Mouse (Mus musculus): Measurements from ENCODE around the gene Zkscan8. TPM values are rescaled to one million over a fixed set of nuclear protein-coding genes. Genes with fewer than 3 reads are reported as not detected.
"Not testable (repeated sequence)": the region's sequence is repeated elsewhere in the genome, so short reads cannot be mapped to it uniquely, and the experiment has no call there.

The Zkscan8 gene
- 6.1 TPM in 2 replicates for polyA plus RNA-seq (2015; fragmentation: Nextera tagmentation; extraction: Ambion mirVana)

GRCm38 (mm10) chr13:21530781-21531201, at the start of gene Zkscan8:
Zkscan8 (minus strand) TSS chr13:21531120.
- no peaks in the 10 kb centered on the region for H3K9me3 ChIP-seq
- H3K27me3 ChIP-seq: no peaks in the 10 kb centered on the region
- under 1% methylated on average over 39 of the region's 39 CpGs for WGBS

GRCm38 (mm10) chr13:21559793-21560192, 28.9 kb upstream of the Zkscan8 start, which contains the start of gene Olfr1535:
Olfr1535 (minus strand) TSS chr13:21559893.
- H3K36me3 ChIP-seq: no peaks in the 10 kb centered on the region
- WGBS: 73% methylated on average over 1 of the region's 1 CpGs
- H3K4me1 ChIP-seq: no peaks in the 10 kb centered on the region
- H3K9ac ChIP-seq: no peak within 1 kb of the TSS
- H3K27ac ChIP-seq: no peak within 1 kb of the TSS
- H3K4me3 ChIP-seq: no peak within 1 kb of the TSS
- H3K4me2 ChIP-seq: no peak within 1 kb of the TSS
- no peaks in the 10 kb centered on the region for H3K9me3 ChIP-seq
- no peaks in the 10 kb centered on the region for H3K27me3 ChIP-seq
- ATAC-seq (ENCODE audit: insufficient number of reproducible peaks, low FRiP score, low TSS enrichment, low read depth): no peak

More at GRCm38 (mm10) chr13:21530781-21531201, at the start of gene Zkscan8:
- no peaks in the 10 kb centered on the region for H3K4me1 ChIP-seq
- H3K4me2 ChIP-seq: peak within 1 kb of the TSS; percentile 63
- H3K27ac ChIP-seq: peak within 1 kb of the TSS; percentile 96
- peak within 1 kb of the TSS; percentile 88 for H3K4me3 ChIP-seq
- peaks cover 9% of the 10 kb centered on the region for H3K36me3 ChIP-seq
- peak; percentile 93 for ATAC-seq (ENCODE audit: insufficient number of reproducible peaks, low FRiP score, low TSS enrichment, low read depth)
- H3K9ac ChIP-seq: peak within 1 kb of the TSS; percentile 99

- ATAC-seq (ENCODE audit: insufficient number of reproducible peaks, low FRiP score, low TSS enrichment, low read depth): no peak
- Histone ChIP-seq H3K27me3 (no peaks in the 10 kb centered on the region), H3K4me2 (no peak overlapping the region), H3K4me1 (no peaks in the 10 kb centered on the region), H3K36me3 (no peaks in the 10 kb centered on the region), H3K4me3 (no peak overlapping the region), H3K9me3 (no peaks in the 10 kb centered on the region), H3K27ac (no peak overlapping the region), H3K9ac (no peak overlapping the region)
- 55% methylated on average over 3 of the region's 3 CpGs for WGBS
These were observed 19.6 kb upstream of the Zkscan8 start for GRCm38 (mm10) chr13:21550416-21551110.

- Histone ChIP-seq H3K4me3 (no peak overlapping the region), H3K27ac (no peak overlapping the region), H3K4me1 (no peaks in the 10 kb centered on the region), H3K9ac (no peak overlapping the region), H3K9me3 (no peaks in the 10 kb centered on the region), H3K36me3 (no peaks in the 10 kb centered on the region), H3K27me3 (no peaks in the 10 kb centered on the region), H3K4me2 (no peak overlapping the region)
- ATAC-seq (ENCODE audit: insufficient number of reproducible peaks, low FRiP score, low TSS enrichment, low read depth): no peak
- 83% methylated on average over 3 of the region's 3 CpGs for WGBS
These were observed 18.6 kb upstream of the Zkscan8 start for GRCm38 (mm10) chr13:21549487-21549886.

GRCm38 (mm10) chr13:21542708-21543107, 11.8 kb upstream of the Zkscan8 start, which contains the start of gene Olfr1366:
Olfr1366 (minus strand) TSS chr13:21542808.
- Histone ChIP-seq H3K4me1 (no peaks in the 10 kb centered on the region), H3K27ac (no peak within 1 kb of the TSS), H3K27me3 (no peaks in the 10 kb centered on the region), H3K4me2 (no peak within 1 kb of the TSS), H3K4me3 (no peak within 1 kb of the TSS), H3K36me3 (no peaks in the 10 kb centered on the region), H3K9ac (no peak within 1 kb of the TSS), H3K9me3 (no peaks in the 10 kb centered on the region)
- WGBS: 63% methylated on average over 1 of the region's 1 CpGs
- no peak for ATAC-seq (ENCODE audit: insufficient number of reproducible peaks, low FRiP score, low TSS enrichment, low read depth)

- ATAC-seq (ENCODE audit: insufficient number of reproducible peaks, low FRiP score, low TSS enrichment, low read depth): no peak
- WGBS: 42% methylated on average over 7 of the region's 7 CpGs
These were observed 784 bp downstream of the Zkscan8 start for GRCm38 (mm10) chr13:21530136-21530535.

GRCm38 (mm10) chr13:21506221-21506649, 24.7 kb downstream of the Zkscan8 start:
- H3K27ac ChIP-seq: peak overlapping the region; percentile 94
- peak overlapping the region; percentile 52 for H3K4me2 ChIP-seq
- no peaks in the 10 kb centered on the region for H3K9me3 ChIP-seq
- peak overlapping the region; percentile 37; the same call in 1 of the 2 replicates for H3K9ac ChIP-seq
- H3K27me3 ChIP-seq: no peaks in the 10 kb centered on the region
- peak overlapping the region; percentile 64 for H3K4me3 ChIP-seq
- under 1% methylated on average over 21 of the region's 21 CpGs for WGBS
- no peaks in the 10 kb centered on the region for H3K36me3 ChIP-seq
- ATAC-seq (ENCODE audit: insufficient number of reproducible peaks, low FRiP score, low TSS enrichment, low read depth): peak; percentile 97
- H3K4me1 ChIP-seq: peaks cover 3% of the 10 kb centered on the region; the same call in 1 of the 2 replicates

More at GRCm38 (mm10) chr13:21530136-21530535, 784 bp downstream of the Zkscan8 start:
- Histone ChIP-seq H3K9ac (no peak overlapping the region), H3K4me2 (peak overlapping the region; percentile 40), H3K4me1 (no peaks in the 10 kb centered on the region), H3K4me3 (peak overlapping the region; percentile 88), H3K27me3 (no peaks in the 10 kb centered on the region), H3K36me3 (peaks cover 13% of the 10 kb centered on the region), H3K27ac (no peak overlapping the region), H3K9me3 (no peaks in the 10 kb centered on the region)

GRCm38 (mm10) chr13:21502296-21502695, 28.6 kb downstream of the Zkscan8 start:
- ATAC-seq (ENCODE audit: insufficient number of reproducible peaks, low FRiP score, low TSS enrichment, low read depth): no peak
- Histone ChIP-seq H3K4me3 (no peak overlapping the region), H3K36me3 (no peaks in the 10 kb centered on the region), H3K27me3 (no peaks in the 10 kb centered on the region), H3K4me2 (no peak overlapping the region), H3K4me1 (peaks cover 3% of the 10 kb centered on the region; the same call in 1 of the 2 replicates), H3K27ac (no peak overlapping the region), H3K9me3 (no peaks in the 10 kb centered on the region), H3K9ac (no peak overlapping the region)
- 84% methylated on average over 5 of the region's 5 CpGs for WGBS

GRCm38 (mm10) chr13:21501182-21501581, 29.7 kb downstream of the Zkscan8 start, which contains the start of gene Gm11273:
Gm11273 (minus strand) TSS chr13:21501418.
- H3K4me3 ChIP-seq; H3K9ac ChIP-seq; H3K27me3 ChIP-seq; H3K9me3 ChIP-seq; H3K4me1 ChIP-seq; ATAC-seq (ENCODE audit: insufficient number of reproducible peaks, low FRiP score, low TSS enrichment, low read depth); H3K36me3 ChIP-seq; H3K27ac ChIP-seq; H3K4me2 ChIP-seq: not testable (repeated sequence)
- WGBS: 94% methylated on average over 17 of the region's 17 CpGs

GRCm38 (mm10) chr13:21495080-21495479, 35.8 kb downstream of the Zkscan8 start, which contains the start of gene AK157302:
AK157302 (plus strand) TSS chr13:21495223.
- Histone ChIP-seq H3K36me3 (no peaks in the 10 kb centered on the region), H3K27me3 (no peaks in the 10 kb centered on the region), H3K9me3 (no peaks in the 10 kb centered on the region), H3K4me3 (no peak within 1 kb of the TSS), H3K27ac (no peak within 1 kb of the TSS), H3K9ac (no peak within 1 kb of the TSS), H3K4me2 (no peak within 1 kb of the TSS), H3K4me1 (no peaks in the 10 kb centered on the region)
- no peak for ATAC-seq (ENCODE audit: insufficient number of reproducible peaks, low FRiP score, low TSS enrichment, low read depth)
- whole genome bisulfite sequencing: 95% methylated on average over 21 of the region's 21 CpGs

GRCm38 (mm10) chr13:21492847-21493246, 38.1 kb downstream of the Zkscan8 start:
- H3K4me3 ChIP-seq: no peak overlapping the region
- H3K4me2 ChIP-seq: no peak overlapping the region
- H3K27ac ChIP-seq: no peak overlapping the region
- no peaks in the 10 kb centered on the region for H3K9me3 ChIP-seq
- H3K27me3 ChIP-seq: no peaks in the 10 kb centered on the region
- 87% methylated on average over 5 of the region's 5 CpGs for WGBS
- no peak overlapping the region for H3K9ac ChIP-seq
- no peak for ATAC-seq (ENCODE audit: insufficient number of reproducible peaks, low FRiP score, low TSS enrichment, low read depth)
- H3K36me3 ChIP-seq: no peaks in the 10 kb centered on the region
- H3K4me1 ChIP-seq: no peaks in the 10 kb centered on the region

- ATAC-seq (ENCODE audit: insufficient number of reproducible peaks, low FRiP score, low TSS enrichment, low read depth): no peak
- H3K4me3 ChIP-seq: no peak overlapping the region
- H3K27me3 ChIP-seq: no peaks in the 10 kb centered on the region
- H3K36me3 ChIP-seq: peaks cover 15% of the 10 kb centered on the region; the same call in 1 of the 2 replicates
- 84% methylated on average over 1 of the region's 1 CpGs for WGBS
- H3K4me1 ChIP-seq: no peaks in the 10 kb centered on the region
- no peak overlapping the region for H3K4me2 ChIP-seq
- H3K9ac ChIP-seq: no peak overlapping the region
- H3K9me3 ChIP-seq: no peaks in the 10 kb centered on the region
- no peak overlapping the region for H3K27ac ChIP-seq
These were observed 44.0 kb downstream of the Zkscan8 start for GRCm38 (mm10) chr13:21486881-21487280.

Data from limb, embryonic 15.5 days (tissue).